Mouse (Mus musculus) frontal cortex, postnatal 14 days (tissue): ENCODE results near the gene Rftn1.

ENCODE experiments used
- DNase-seq, 2 experiments: peaks; one replicate each; pipeline ENCODE4 v3.0.0; 2022; ENCODE audit warnings: low spot score in 2 of 2

The Rftn1 gene

DNA sequence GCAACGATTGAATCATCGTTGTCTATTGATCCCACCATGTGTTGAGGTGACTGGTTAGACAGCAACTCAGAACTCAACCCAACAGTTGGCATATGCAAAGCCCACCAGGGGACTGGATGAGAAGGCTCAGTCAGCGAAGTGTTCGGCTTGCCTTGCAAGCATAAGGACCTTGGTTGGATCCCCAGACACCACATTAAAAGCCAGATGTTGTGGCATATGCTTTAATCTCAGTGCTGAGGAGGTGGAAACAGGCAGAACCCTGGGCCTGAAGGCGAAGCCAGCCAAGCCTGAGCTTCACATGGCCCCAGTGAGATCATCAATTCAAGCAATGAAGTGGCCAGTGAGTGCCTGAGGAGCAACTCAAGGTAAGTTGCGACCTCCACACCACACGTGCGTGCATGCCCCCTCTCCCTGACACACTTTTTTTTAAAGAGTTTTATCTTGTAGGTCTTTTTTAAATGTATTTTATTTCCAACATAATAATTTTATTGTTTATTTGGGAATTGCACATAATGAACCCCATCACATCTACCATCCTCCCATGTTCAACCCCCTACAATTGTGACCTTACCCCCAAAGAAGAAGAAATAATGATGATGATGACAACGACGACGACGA is 11.5 kb upstream of the Rftn1 start:
- DNase-seq, result no peak

- no peak for DNase-seq
Measured at GRCm38 (mm10) chr17:50199075-50199850, 8.8 kb upstream of the Rftn1 start.

DNA sequence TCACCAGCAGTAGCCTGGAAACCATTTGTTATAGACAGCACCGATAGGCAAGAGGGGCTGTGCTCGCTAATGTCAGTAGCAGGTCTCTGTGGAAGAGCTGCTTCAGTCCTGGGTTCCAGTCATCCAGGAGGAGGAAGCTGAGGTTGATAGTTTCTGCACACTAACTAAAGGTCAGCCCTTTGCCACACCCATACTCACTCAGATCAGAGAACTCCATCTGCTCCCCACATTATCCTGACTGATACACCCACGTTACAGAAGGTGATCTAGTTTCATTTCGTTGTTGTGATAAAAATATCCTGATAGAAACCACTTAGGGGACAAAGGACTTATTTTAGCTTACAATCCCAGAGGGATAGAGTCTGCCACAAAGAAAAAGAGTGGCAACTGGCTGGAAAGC is 7.1 kb upstream of the Rftn1 start:
- no peak for DNase-seq

DNA sequence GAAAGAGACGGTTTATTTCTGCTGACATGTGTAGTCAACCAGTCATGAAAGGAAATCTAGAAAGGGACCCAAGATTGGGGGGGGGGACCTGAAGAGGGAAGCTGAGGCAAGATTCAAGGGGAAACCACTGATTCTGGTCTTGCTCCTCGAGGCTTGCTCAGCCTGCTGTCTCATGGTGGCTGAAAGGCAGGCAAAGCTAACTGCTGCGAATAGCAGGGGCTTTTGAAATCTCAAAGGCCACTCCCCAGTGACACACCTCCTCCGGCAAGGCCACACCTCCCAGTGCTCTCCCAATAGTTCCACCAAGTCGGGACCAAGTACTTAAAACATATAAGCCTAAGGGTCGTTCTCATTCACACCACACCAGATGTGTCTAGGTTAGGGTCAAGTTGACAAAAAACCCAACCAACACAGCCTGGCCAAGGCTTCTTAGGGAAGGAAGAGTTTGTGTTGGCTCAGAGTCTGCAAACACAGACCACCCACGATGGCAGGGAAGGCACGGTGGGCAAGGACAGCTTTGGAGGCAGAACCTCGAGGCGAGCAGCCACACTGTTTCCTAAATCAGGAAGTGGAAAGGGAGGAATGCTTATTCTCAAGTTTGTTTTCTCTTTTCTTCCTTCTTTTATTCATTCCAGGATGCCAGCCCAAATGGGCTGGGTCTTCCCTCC is 5.7 kb upstream of the Rftn1 start:
- no peak for DNase-seq

- DNase-seq, result no peak
Measured at GRCm38 (mm10) chr17:50195399-50195798, 4.9 kb upstream of the Rftn1 start.

- no peak for DNase-seq
Measured at GRCm38 (mm10) chr17:50194541-50194940, 4.1 kb upstream of the Rftn1 start.

GRCm38 (mm10) chr17:50193653-50194052 is 3.2 kb upstream of the Rftn1 start:
- peak in 1 of 2 experiments; percentile 23 for DNase-seq

GRCm38 (mm10) chr17:50192376-50192940 is 2.0 kb upstream of the Rftn1 start:
- DNase-seq, result no peak

- no peak for DNase-seq
Measured at GRCm38 (mm10) chr17:50191318-50191957, 964 bp upstream of the Rftn1 start.

DNA sequence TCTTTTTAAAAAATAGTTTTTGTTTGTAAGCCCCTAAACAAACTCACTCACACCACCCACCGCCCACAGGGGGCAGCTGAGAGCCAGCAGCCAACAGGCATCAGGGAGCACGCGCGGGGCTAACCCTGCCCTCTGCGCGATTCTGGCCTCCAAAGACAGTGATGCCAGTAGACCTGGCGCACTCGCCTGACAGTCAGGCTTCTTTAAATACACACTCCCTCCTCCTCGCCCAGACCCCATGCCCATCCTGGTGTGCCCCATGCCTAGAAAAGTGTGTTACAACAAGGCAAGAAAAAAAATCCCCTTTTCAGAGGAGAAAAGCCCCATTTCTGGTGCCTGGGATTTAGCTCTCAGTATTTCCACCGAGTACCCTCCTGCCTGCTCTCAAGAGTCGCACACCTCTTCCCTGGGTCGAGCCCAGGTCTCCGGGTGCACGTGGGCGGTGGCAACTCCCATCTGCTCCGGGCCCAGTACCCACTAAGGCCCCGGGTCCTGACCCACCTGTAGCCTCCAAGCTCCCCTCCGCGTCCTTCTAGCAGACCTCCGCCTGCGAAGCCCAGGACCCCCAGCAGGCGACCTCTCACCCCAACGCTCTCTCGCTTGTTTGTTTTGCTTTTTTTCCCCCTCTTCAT is 977 bp downstream of the Rftn1 start:
- peak in 1 of 2 experiments; percentile 28 for DNase-seq

- no peak for DNase-seq
Measured at GRCm38 (mm10) chr17:50188662-50189345, 1.7 kb downstream of the Rftn1 start.

GRCm38 (mm10) chr17:50185616-50186015 is 4.9 kb downstream of the Rftn1 start:
- DNase-seq, result no peak

- no peak for DNase-seq
Measured at GRCm38 (mm10) chr17:50185083-50185482, 5.4 kb downstream of the Rftn1 start.

GRCm38 (mm10) chr17:50184217-50185038 is 6.0 kb downstream of the Rftn1 start:
- DNase-seq, result no peak

GRCm38 (mm10) chr17:50183300-50183699 is 7.2 kb downstream of the Rftn1 start:
- no peak for DNase-seq

GRCm38 (mm10) chr17:50182542-50182951 is 7.9 kb downstream of the Rftn1 start:
- DNase-seq, result no peak

DNA sequence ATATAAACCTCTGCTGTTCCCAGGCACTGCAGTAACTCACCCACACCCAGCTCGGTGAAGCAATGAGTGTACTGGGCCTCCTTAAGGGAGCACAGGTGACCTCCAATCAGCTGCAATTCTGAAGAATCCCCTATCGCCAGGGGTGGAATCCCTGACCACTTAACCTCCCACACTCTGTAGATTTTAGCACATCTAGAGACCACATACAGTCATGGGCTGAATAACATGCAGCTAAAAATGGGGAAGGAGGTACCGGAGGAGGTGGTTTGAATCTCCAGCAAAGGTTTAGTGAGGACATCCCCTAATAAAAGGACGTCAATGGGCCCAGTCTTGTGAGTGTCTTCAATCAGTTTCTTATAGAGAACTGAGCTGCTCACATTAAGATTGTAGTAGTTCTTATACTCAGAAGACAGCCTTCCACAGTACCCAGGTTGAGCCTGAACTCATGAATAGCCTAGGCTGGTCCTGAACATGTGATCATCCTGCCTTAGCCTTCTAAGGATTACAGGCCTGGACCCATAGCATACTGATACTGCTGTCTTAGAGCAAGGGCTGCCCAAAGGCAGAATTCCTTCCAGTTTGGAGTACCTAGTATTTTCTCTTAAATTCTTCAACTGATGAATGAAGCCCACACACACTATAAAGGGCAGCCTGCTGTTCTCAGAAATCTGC is 9.4 kb downstream of the Rftn1 start:
- no peak for DNase-seq

DNA sequence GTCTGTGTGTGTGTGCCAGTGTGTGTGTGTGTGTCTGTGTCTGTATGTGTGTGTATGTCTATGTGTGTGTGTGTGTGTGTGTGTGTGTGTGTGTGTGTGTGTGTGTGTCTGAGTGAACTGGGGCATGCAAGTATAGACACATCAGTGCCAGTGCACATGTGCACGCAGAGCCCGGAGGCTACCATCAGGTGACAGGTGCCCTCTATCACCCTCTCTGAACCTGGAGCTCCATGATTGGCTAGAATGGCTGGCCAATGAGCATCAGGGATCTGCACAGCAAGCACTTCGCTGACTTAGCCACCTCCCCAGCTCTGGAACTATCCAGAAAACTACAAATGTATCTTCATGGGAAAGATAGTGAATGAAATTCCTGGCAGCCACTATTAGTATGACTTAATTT is 16.7 kb downstream of the Rftn1 start:
- DNase-seq, result no peak

DNA sequence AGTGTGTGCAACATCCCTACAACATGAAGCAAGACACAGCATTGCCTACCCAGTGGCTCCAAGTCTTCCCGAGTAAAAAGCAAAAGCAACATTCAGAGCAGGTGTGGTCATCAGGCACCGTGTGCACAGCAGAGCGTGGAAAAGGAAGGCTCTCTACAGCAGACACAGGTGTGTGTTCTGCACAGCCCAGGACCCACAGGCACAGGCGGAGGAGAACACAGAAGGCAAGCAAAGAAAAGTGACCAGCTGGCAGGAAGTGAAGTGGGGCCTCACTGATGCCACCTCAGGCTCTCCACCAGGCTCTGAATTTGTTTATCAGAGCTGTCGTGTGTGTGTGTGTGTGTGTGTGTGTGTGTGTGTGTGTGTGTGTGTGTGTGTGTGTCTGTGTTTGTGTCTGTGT is 17.1 kb downstream of the Rftn1 start:
- no peak for DNase-seq

DNA sequence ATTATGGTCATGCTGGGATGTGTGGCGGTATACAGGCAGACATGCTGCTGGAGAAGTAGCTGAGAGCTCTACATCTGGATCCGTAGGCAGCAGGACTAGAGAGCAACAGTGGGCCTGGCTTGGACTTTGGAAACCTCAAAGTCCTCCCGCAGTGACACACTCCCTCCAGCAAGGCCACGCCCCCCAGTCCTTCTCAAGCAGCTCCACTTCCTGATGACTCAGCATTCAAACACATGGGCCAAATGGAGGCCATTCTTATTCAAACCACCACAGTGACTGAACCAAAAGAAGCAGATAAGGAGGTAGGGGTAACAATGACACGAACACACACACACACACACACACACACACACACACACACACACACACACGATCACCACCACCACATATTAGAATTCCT is 17.7 kb downstream of the Rftn1 start:
- DNase-seq, result no peak
